Comparison of ENCODE assay signal across 24 mouse cellular contexts in genomic region chr11:110290586-110290985, GRCm38 (mm10). TPM values are rescaled to one million over a fixed set of nuclear protein-coding genes. Genes with fewer than 3 reads are reported as not detected.
DNase-seq lines count a peak whose midpoint lies in the region; ATAC-seq and TF ChIP-seq lines count a peak whose summit lies in the region.
"Had no signal": no experiment of that assay in that cellular context is flagged by ENCODE, and none has a peak within 500 bp of the region (broad histone marks: within the 10 kb centered on the region; RNA-seq: fewer than 3 reads in every experiment).

No protein-coding gene starts in this region.

- TF ChIP-seq EP300 in MEL (IDR thresholded peaks at IDR 0.05; ENCODE audit: low read depth in 1 of 2, low read length in 2 of 2): no peak
- TF ChIP-seq EP300 in stomach, postnatal 0 days (optimal IDR thresholded peaks at IDR 0.05): no peak

- no peaks in the 10 kb centered on the region for H3K36me3 ChIP-seq in intestine, postnatal 0 days (ENCODE audit: control insufficient read depth, insufficient read depth)
- H3K36me3 ChIP-seq in intestine, embryonic 15.5 days: no peaks in the 10 kb centered on the region
- H3K36me3 ChIP-seq in MEL (ENCODE audit: control insufficient read depth in 1 of 2, insufficient read depth in 2 of 2, low read length in 2 of 2): peaks cover 0 to 8% of the 10 kb centered on the region in 2 experiments; a peak in 2 of 4 replicates
- no peaks in the 10 kb centered on the region for H3K36me3 ChIP-seq in stomach, postnatal 0 days (ENCODE audit: control insufficient read depth, insufficient read depth, low read length)
- H3K36me3 ChIP-seq: forebrain, embryonic 15.5 days; G1E; midbrain, embryonic 10.5 days had no signal

- H3K4me3 ChIP-seq in intestine, postnatal 0 days (ENCODE audit: low read depth, low read length): no peak overlapping the region
- no peak overlapping the region for H3K4me3 ChIP-seq in intestine, embryonic 15.5 days (replicated peaks)
- H3K4me3 ChIP-seq in MEL (ENCODE audit: control insufficient read depth in 1 of 2, insufficient read depth in 1 of 2, low read depth in 2 of 2, low read length in 2 of 2): no peak overlapping the region
- no peak overlapping the region for H3K4me3 ChIP-seq in stomach, postnatal 0 days (ENCODE audit: low read depth, low read length)
- H3K4me3 ChIP-seq: erythroblast, embryonic 14.5 days; forebrain, embryonic 15.5 days; gastrocnemius, adult 2 months; heart, embryonic 12.5 days; midbrain, embryonic 10.5 days; myocyte; neural tube, embryonic 15.5 days had no signal

- TF ChIP-seq RAD21 in MEL (IDR thresholded peaks at IDR 0.05; ENCODE audit: low read depth, low read length): peak; percentile 10

- 72% methylated on average over 2 of the region's 2 CpGs for WGBS in intestine, postnatal 0 days
- 70% methylated on average over 2 of the region's 2 CpGs for WGBS in intestine, embryonic 15.5 days
- WGBS in stomach, postnatal 0 days: 74% methylated on average over 2 of the region's 2 CpGs

- no peaks in the 10 kb centered on the region for H3K4me1 ChIP-seq in intestine, postnatal 0 days (replicated peaks; ENCODE audit: control insufficient read depth, insufficient read depth, low read length)
- H3K4me1 ChIP-seq in intestine, embryonic 15.5 days (replicated peaks): no peaks in the 10 kb centered on the region
- peaks cover 0 to 8% of the 10 kb centered on the region in 2 experiments; a peak in 1 of 4 replicates for H3K4me1 ChIP-seq in MEL (ENCODE audit: control insufficient read depth in 1 of 2, insufficient read depth in 2 of 2, low read length in 2 of 2)
- no peaks in the 10 kb centered on the region for H3K4me1 ChIP-seq in stomach, postnatal 0 days (replicated peaks; ENCODE audit: control insufficient read depth, insufficient read depth)
- H3K4me1 ChIP-seq: forebrain, embryonic 15.5 days; midbrain, embryonic 10.5 days; neural tube, embryonic 15.5 days had no signal

- no peaks in the 10 kb centered on the region for H3K27me3 ChIP-seq in intestine, postnatal 0 days (replicated peaks; ENCODE audit: control insufficient read depth, insufficient read depth, low read length)
- H3K27me3 ChIP-seq in intestine, embryonic 15.5 days (replicated peaks): no peaks in the 10 kb centered on the region
- no peaks in the 10 kb centered on the region; a peak in 1 of 4 replicates for H3K27me3 ChIP-seq in MEL (ENCODE audit: control insufficient read depth in 1 of 2, insufficient read depth in 2 of 2, low read length in 2 of 2)
- H3K27me3 ChIP-seq in stomach, postnatal 0 days (ENCODE audit: control insufficient read depth, insufficient read depth, low read length): no peaks in the 10 kb centered on the region
- H3K27me3 ChIP-seq: forebrain, embryonic 15.5 days; heart, embryonic 12.5 days; neural tube, embryonic 15.5 days had no signal

- no peak overlapping the region for H3K9ac ChIP-seq in intestine, postnatal 0 days (ENCODE audit: low read depth, low read length)
- H3K9ac ChIP-seq in intestine, embryonic 15.5 days: no peak overlapping the region
- no peak overlapping the region for H3K9ac ChIP-seq in MEL (ENCODE audit: control insufficient read depth, low read depth, low read length, poor library complexity, severe bottlenecking)
- no peak overlapping the region for H3K9ac ChIP-seq in stomach, postnatal 0 days (ENCODE audit: low read length)
- H3K9ac ChIP-seq: forebrain, embryonic 15.5 days; heart, embryonic 12.5 days; neural tube, embryonic 15.5 days had no signal

- no peak overlapping the region for H3K4me2 ChIP-seq in intestine, postnatal 0 days (replicated peaks; ENCODE audit: low read depth)
- no peak overlapping the region for H3K4me2 ChIP-seq in intestine, embryonic 15.5 days (replicated peaks)
- H3K4me2 ChIP-seq in stomach, postnatal 0 days (replicated peaks; ENCODE audit: low read depth): no peak overlapping the region
- H3K4me2 ChIP-seq: forebrain, embryonic 15.5 days; heart, embryonic 12.5 days; neural tube, embryonic 15.5 days had no signal

- peak; percentile 14 for DNase-seq in retina, postnatal 1 day
- no peak for DNase-seq in retina, embryonic 14.5 days (ENCODE audit: low spot score)
- DNase-seq in MEL (ENCODE audit: low read depth, low spot score): peak; percentile 54
- no peak for DNase-seq in stomach, postnatal 0 days (ENCODE audit: low spot score)
- no peak for DNase-seq in urinary bladder, postnatal 14 days (ENCODE audit: low spot score)
- DNase-seq: adrenal gland, postnatal 25 days; B cell, adult 2 months; cerebellum, adult 18-20 months; gastrocnemius, adult 2 months; heart, postnatal 36 days; kidney, adult 2 months; kidney, postnatal 14 days; lung, postnatal 10 days; thymus, adult 18-20 months had no signal

- TF ChIP-seq POLR2A in MEL (IDR thresholded peaks at IDR 0.05; ENCODE audit: control insufficient read depth in 1 of 2, insufficient read depth in 1 of 2, low read depth in 1 of 2, low read length in 2 of 2, poor library complexity in 1 of 2): no peak

- no peak overlapping the region for H3K27ac ChIP-seq in intestine, postnatal 0 days (ENCODE audit: low read depth, low read length)
- no peak overlapping the region for H3K27ac ChIP-seq in intestine, embryonic 15.5 days
- H3K27ac ChIP-seq in MEL (ENCODE audit: control insufficient read depth, low read depth, low read length): no peak overlapping the region
- no peak overlapping the region for H3K27ac ChIP-seq in stomach, postnatal 0 days (replicated peaks)
- H3K27ac ChIP-seq: forebrain, embryonic 15.5 days; gastrocnemius, adult 2 months; midbrain, embryonic 10.5 days; neural tube, embryonic 15.5 days had no signal

- peak; percentile 28 for TF ChIP-seq CTCF in intestine, postnatal 0 days (IDR thresholded peaks at IDR 0.05; ENCODE audit: low read depth)
- TF ChIP-seq CTCF in MEL (IDR thresholded peaks at IDR 0.05 in 2 of 3, conservative IDR thresholded peaks at IDR 0.05 in 1 of 3; ENCODE audit: control insufficient read depth in 1 of 3, insufficient read depth in 1 of 3, low read depth in 2 of 3, low read length in 3 of 3, poor library complexity in 1 of 3, severe bottlenecking in 1 of 3): peak; percentile 29 to 49 (median 35); a peak in 4 of 6 replicates
- peak; percentile 19; the same call in 1 of the 2 replicates for TF ChIP-seq CTCF in stomach, postnatal 0 days (IDR thresholded peaks at IDR 0.05; ENCODE audit: low read depth)

- no peaks in the 10 kb centered on the region for H3K79me2 ChIP-seq in MEL (ENCODE audit: control insufficient read depth, insufficient read depth, low read length, poor library complexity)

- no peaks in the 10 kb centered on the region for H3K9me3 ChIP-seq in intestine, postnatal 0 days (ENCODE audit: control insufficient read depth)
- H3K9me3 ChIP-seq in intestine, embryonic 15.5 days: no peaks in the 10 kb centered on the region
- H3K9me3 ChIP-seq in MEL (replicated peaks; ENCODE audit: insufficient read depth, low read length): no peaks in the 10 kb centered on the region
- H3K9me3 ChIP-seq in stomach, postnatal 0 days (ENCODE audit: control insufficient read depth, low read length): no peaks in the 10 kb centered on the region
- H3K9me3 ChIP-seq: forebrain, embryonic 15.5 days; heart, embryonic 12.5 days; midbrain, embryonic 10.5 days; neural tube, embryonic 15.5 days had no signal

- ATAC-seq in intestine, postnatal 0 days: no peak
- ATAC-seq in intestine, embryonic 15.5 days: no peak
- no peak for ATAC-seq in stomach, postnatal 0 days (ENCODE audit: low FRiP score, low TSS enrichment)
- ATAC-seq: forebrain, embryonic 15.5 days; hindbrain, embryonic 16.5 days had no signal

TF ChIP-seq in MEL, 35 proteins besides CTCF, POLR2A, EP300 and RAD21:
- TF ChIP-seq SMC3 (IDR thresholded peaks at IDR 0.05; ENCODE audit: low read depth, low read length): no peak

RNA-seq across cellular contexts. Expression of gene Abca6, which starts 39.0 kb away (rescaled TPM):
- 0.33 and 0.73 TPM in 2 replicates for polyA plus RNA-seq in intestine, postnatal 0 days (2015; fragmentation: Nextera tagmentation; extraction: Ambion mirVana)
- polyA plus RNA-seq in intestine, embryonic 15.5 days (2015; fragmentation: Nextera tagmentation; extraction: Ambion mirVana): 0.46 and 0.54 TPM in 2 replicates
- total RNA-seq in MEL (2012; rRNA removed): not detected in 2 replicates
- not detected for polyA plus RNA-seq in MEL (2012; ENCODE audit: insufficient read depth in 1 of 2, insufficient read length in 2 of 2, low read depth in 1 of 2, low replicate concordance in 2 of 2, missing spikeins in 1 of 2)
- polyA plus RNA-seq in stomach, postnatal 0 days (2015; fragmentation: Nextera tagmentation; extraction: Ambion mirVana): 0.45 and 0.68 TPM in 2 replicates
- total RNA-seq: G1E had no signal
- polyA plus RNA-seq: erythroblast, embryonic 14.5 days; G1E; myocyte had no signal

RNA-seq across cellular contexts. Expression of gene Abca5, which starts 46.9 kb away (rescaled TPM):
- polyA plus RNA-seq in intestine, postnatal 0 days (2015; fragmentation: Nextera tagmentation; extraction: Ambion mirVana): 1.5 and 2.4 TPM in 2 replicates
- 2.4 and 2.9 TPM in 2 replicates for polyA plus RNA-seq in intestine, embryonic 15.5 days (2015; fragmentation: Nextera tagmentation; extraction: Ambion mirVana)
- 0.33 and 0.35 TPM in 2 replicates for total RNA-seq in MEL (2012; rRNA removed)
- under 1 TPM in 1 of 2 experiments, not detected in 1; 0.78 TPM for polyA plus RNA-seq in MEL (2012; ENCODE audit: insufficient read depth in 1 of 2, insufficient read length in 2 of 2, low read depth in 1 of 2, low replicate concordance in 2 of 2, missing spikeins in 1 of 2)
- 4.0 and 5.4 TPM in 2 replicates for polyA plus RNA-seq in stomach, postnatal 0 days (2015; fragmentation: Nextera tagmentation; extraction: Ambion mirVana)
- polyA plus RNA-seq: erythroblast, embryonic 14.5 days; G1E had no signal

Comparison
In these comparisons a context has a peak if more than half of its experiments do, and no peak if none do; other contexts are left out.
1. DNase-seq: peak in retina, postnatal 1 day (single experiment) and MEL (single experiment); none in retina, embryonic 14.5 days (single experiment), stomach, postnatal 0 days (single experiment) and urinary bladder, postnatal 14 days (single experiment).
2. Peak in every context shown above with its lines, with median percentiles within 50 percentile points of each other: CTCF ChIP-seq.